Mouse (Mus musculus) liver, adult 2 months (tissue): ENCODE results near the gene Dgkz. TPM values are rescaled to one million over a fixed set of nuclear protein-coding genes. Genes with fewer than 3 reads are reported as not detected.
A peak's percentile ranks its signal among the peaks of the same experiment; 100 is the strongest.

Experiments used
- DNase-seq: peaks from one replicate; pipeline ENCODE4 v3.0.0-alpha.2; 2011; ENCODE audit warnings: low read depth, low spot score; ENCODE audit errors: extremely low read depth
- H3K27ac ChIP-seq: fragments of 200-500 bp; replicated peaks from 2 replicates; pipeline ENCODE4 v1.5.1; 2012; ENCODE audit warnings: low read depth, mild to moderate bottlenecking, control low read depth, inconsistent platforms, low read length; ENCODE audit not compliant: insufficient read depth
- H3K27me3 ChIP-seq: fragments of 200-500 bp; 2 replicates; pipeline ENCODE4 v1.6.1; 2012; ENCODE audit warnings: mild to moderate bottlenecking, moderate library complexity, low read length, inconsistent platforms; ENCODE audit not compliant: control insufficient read depth, insufficient read depth
- H3K36me3 ChIP-seq: fragments of 200-500 bp; 2 replicates; pipeline ENCODE4 v1.6.1; 2012; ENCODE audit warnings: low read length, inconsistent platforms; ENCODE audit not compliant: control insufficient read depth, insufficient read depth
- H3K4me1 ChIP-seq: fragments of 200-500 bp; 2 replicates; pipeline ENCODE4 v1.6.1; 2011; ENCODE audit warnings: low read length; ENCODE audit not compliant: control insufficient read depth, insufficient read depth
- H3K4me3 ChIP-seq: fragments of 200-500 bp; 2 replicates; pipeline ENCODE4 v1.5.1; 2011; ENCODE audit warnings: low read depth, mild to moderate bottlenecking, control low read depth, low read length, moderate library complexity; ENCODE audit not compliant: insufficient read depth
- H3K79me2 ChIP-seq: fragments of 200-500 bp; 2 replicates; pipeline ENCODE4 v1.6.1; 2012; ENCODE audit warnings: inconsistent platforms, mild to moderate bottlenecking, low read length, moderate library complexity; ENCODE audit not compliant: control insufficient read depth, insufficient read depth
- H3K9ac ChIP-seq: fragments of 200-500 bp; 2 replicates; pipeline ENCODE4 v1.6.1; 2012; ENCODE audit warnings: low read depth, mild to moderate bottlenecking, control low read depth, inconsistent platforms, low read length
- CTCF ChIP-seq: fragments of 200-500 bp; IDR thresholded peaks from 2 replicates; pipeline ENCODE4 v1.5.1; 2011; ENCODE audit warnings: low read depth, low read length, control low read depth
- POLR2A ChIP-seq: fragments of 200-500 bp; IDR thresholded peaks from 2 replicates; pipeline ENCODE4 v1.6.1; 2011; ENCODE audit warnings: low read length, control low read depth; ENCODE audit not compliant: insufficient read depth; ENCODE audit errors: extremely low read depth
- WGBS: fragments of 180-500 bp; shearing (Covaris S2); methylation state at CpG from one replicate; pipeline ENCODE4 v1.1.7; 2018; 5-methylcytosine and 5-hydroxymethylcytosine counted together
- polyA plus RNA-seq: library from polyadenylated mRNA; depleted of rRNA; stranded (reverse); fragments of >200 nt; gene quantifications from 2 replicates; pipeline ENCODE4 v1.2.3, GENCODE M21; 2012
- total RNA-seq: library from RNA; depleted of rRNA; stranded (reverse); fragments of >200 nt; gene quantifications from 2 replicates; pipeline ENCODE4 v1.2.3, GENCODE M21; 2014

Dgkz gene
- total and polyA plus RNA-seq, 2 experiments = 13.2 to 59.5 TPM

GRCm38 (mm10) chr2:91930761-91931291 is 44.8 kb downstream of the Dgkz start:
- TF ChIP-seq CTCF = no peak
- TF ChIP-seq POLR2A = no peak
- H3K4me3 ChIP-seq = no peak overlapping the region
- WGBS = 33% methylated on average over 23 of the region's 23 CpGs
- no peaks in the 10 kb centered on the region for H3K79me2 ChIP-seq
- H3K27me3 ChIP-seq = no peaks in the 10 kb centered on the region
- no peak overlapping the region for H3K9ac ChIP-seq
- H3K27ac ChIP-seq = no peak overlapping the region
- no peaks in the 10 kb centered on the region for H3K36me3 ChIP-seq
- peaks cover 4% of the 10 kb centered on the region; the same call in 1 of the 2 replicates for H3K4me1 ChIP-seq
- no peak for DNase-seq

DNA sequence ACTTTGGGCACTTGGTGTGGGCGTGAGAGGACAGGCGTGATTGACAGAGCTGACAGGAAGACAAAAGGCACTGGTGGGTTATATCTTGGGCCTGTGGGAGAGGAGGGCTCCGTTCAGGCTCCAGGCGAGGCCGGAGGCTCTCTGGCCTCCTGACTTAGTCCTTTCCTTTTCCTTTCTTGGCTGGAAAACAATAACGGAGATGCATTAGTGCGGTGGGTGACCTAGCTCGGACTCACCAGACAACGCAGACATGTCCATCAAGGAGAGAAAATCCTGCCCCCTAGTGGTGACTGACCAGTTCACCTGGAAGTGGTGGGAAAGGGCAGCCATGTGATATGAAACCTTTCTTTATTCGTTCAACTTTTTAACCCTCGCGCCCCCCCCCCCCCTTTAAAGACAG is 45.7 kb downstream of the Dgkz start:
- 27% methylated on average over 12 of the region's 12 CpGs for WGBS
- H3K9ac ChIP-seq = no peak overlapping the region
- no peaks in the 10 kb centered on the region for H3K27me3 ChIP-seq
- H3K36me3 ChIP-seq = no peaks in the 10 kb centered on the region
- no peak for TF ChIP-seq POLR2A
- peak; percentile 75 for TF ChIP-seq CTCF
- no peaks in the 10 kb centered on the region for H3K79me2 ChIP-seq
- peaks cover 4% of the 10 kb centered on the region; the same call in 1 of the 2 replicates for H3K4me1 ChIP-seq
- DNase-seq = peak; percentile 57
- H3K4me3 ChIP-seq = no peak overlapping the region
- no peak overlapping the region for H3K27ac ChIP-seq

DNA sequence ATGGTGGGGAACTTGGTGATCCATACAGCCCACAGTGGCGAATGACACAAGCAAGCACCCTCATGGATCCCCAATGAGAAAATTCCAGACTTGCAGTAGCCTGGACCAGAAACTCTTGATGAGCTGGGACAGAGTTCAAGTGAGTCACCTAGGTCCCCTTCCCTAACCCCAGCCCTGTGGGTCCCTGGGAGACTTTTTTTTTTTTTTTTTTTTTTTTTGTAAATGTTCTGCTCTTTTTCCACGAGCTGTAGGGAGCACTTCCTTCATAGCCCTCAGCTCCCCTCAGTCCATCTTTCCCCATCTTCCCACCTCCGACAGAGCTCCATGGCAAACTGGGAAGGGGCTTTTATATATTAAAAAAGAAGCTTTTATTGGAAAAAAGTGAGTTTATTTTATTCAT is 46.2 kb downstream of the Dgkz start:
- Histone ChIP-seq H3K27me3 (no peaks in the 10 kb centered on the region), H3K79me2 (no peaks in the 10 kb centered on the region), H3K36me3 (no peaks in the 10 kb centered on the region), H3K4me3 (no peak overlapping the region), H3K4me1 (peaks cover 4% of the 10 kb centered on the region; the same call in 1 of the 2 replicates), H3K9ac (no peak overlapping the region), H3K27ac (no peak overlapping the region)
- no peak for DNase-seq
- no peak for TF ChIP-seq POLR2A
- TF ChIP-seq CTCF = no peak
- WGBS = 74% methylated on average over 3 of the region's 3 CpGs

DNA sequence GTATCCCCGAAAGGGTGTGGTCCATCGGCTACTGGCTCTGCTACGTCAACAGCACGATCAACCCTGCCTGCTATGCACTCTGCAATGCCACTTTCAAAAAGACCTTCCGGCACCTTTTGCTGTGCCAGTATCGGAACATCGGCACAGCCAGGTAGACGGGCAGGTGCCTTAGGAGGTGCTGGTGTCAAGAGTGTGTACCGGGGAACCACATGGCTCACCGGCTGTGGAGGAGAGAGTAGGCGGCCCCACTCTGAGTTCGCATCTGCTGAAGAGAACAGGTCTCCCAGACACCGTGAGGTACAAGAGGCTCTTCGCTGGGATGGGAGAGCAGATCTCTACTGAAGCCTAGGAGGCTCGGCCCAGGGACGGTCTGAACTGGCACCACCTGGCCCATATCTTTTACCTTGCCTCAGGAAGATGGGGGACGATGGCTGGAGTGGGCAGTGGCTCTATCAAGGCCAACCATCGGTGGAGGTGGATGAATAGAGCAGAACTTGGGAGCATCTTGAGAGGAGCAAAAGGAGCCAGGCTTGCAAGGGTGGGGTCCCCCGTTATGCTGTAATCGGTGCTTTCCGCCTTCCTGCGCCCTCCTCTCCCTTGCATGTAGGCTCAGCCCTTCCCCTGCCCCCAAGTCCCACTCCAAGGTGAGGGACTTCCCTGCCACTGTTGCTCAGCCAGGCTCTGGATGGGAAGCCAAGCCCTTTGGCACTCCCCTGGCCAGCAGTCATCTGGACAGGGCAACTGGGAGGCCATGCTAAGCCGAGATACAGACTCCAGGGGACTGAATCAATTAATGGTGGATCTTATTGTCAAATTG is 46.9 kb downstream of the Dgkz start:
- WGBS = 80% methylated on average over 23 of the region's 23 CpGs
- H3K4me3 ChIP-seq = no peak overlapping the region
- no peak overlapping the region for H3K9ac ChIP-seq
- TF ChIP-seq CTCF (no peak), POLR2A (no peak)
- peaks cover 7% of the 10 kb centered on the region for H3K4me1 ChIP-seq
- DNase-seq = no peak
- H3K36me3 ChIP-seq = no peaks in the 10 kb centered on the region
- no peak overlapping the region for H3K27ac ChIP-seq
- H3K79me2 ChIP-seq = no peaks in the 10 kb centered on the region
- H3K27me3 ChIP-seq = peaks cover 2% of the 10 kb centered on the region

- Histone ChIP-seq H3K4me3 (no peak overlapping the region), H3K4me1 (peaks cover 9% of the 10 kb centered on the region), H3K36me3 (no peaks in the 10 kb centered on the region), H3K27ac (no peak overlapping the region), H3K27me3 (peaks cover 8% of the 10 kb centered on the region), H3K79me2 (no peaks in the 10 kb centered on the region), H3K9ac (no peak overlapping the region)
- peak; percentile 64 for TF ChIP-seq CTCF
- no peak for TF ChIP-seq POLR2A
- peak; percentile 26 for DNase-seq
- 50% methylated on average over 34 of the region's 34 CpGs for WGBS
Observed at GRCm38 (mm10) chr2:91927826-91928533, 47.7 kb downstream of the Dgkz start.

DNA sequence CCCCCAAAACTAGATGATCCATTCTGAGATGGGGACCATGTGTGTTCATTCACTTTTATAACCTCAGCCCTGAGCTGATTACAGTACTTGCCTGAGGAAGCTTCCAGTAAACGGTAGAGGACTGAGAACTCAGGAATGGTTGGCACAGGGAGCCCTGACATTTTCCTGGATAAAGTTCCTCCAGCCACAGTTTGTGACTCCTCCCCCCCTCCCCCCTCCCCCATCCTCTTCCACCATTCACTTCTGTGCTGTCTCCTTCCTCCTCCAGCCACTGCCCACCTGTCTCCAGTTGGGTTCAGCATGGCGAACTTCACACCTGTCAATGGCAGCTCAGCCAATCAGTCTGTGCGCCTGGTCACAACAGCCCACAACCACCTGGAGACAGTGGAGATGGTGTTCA is 48.7 kb downstream of the Dgkz start, which contains the start of gene Chrm4:
Chrm4 (plus strand) TSS at position 301 of the 400 bp plus-strand sequence.
- no peak within 1 kb of the TSS for H3K9ac ChIP-seq
- peaks cover 9% of the 10 kb centered on the region for H3K4me1 ChIP-seq
- no peak within 1 kb of the TSS for H3K27ac ChIP-seq
- H3K4me3 ChIP-seq = no peak within 1 kb of the TSS
- no peak for DNase-seq
- peaks cover 19% of the 10 kb centered on the region for H3K27me3 ChIP-seq
- 88% methylated on average over 3 of the region's 3 CpGs for WGBS
- TF ChIP-seq CTCF = no peak
- TF ChIP-seq POLR2A = no peak
- no peaks in the 10 kb centered on the region for H3K79me2 ChIP-seq
- no peaks in the 10 kb centered on the region for H3K36me3 ChIP-seq
